Mouse (Mus musculus) cerebellum, postnatal 14 days (tissue): ENCODE measurements around the gene Wdfy3.
"Not testable (repeated sequence)": the region's sequence is repeated elsewhere in the genome, so short reads cannot be mapped to it uniquely, and the experiment has no call there.

Source experiments
- DNase-seq, 2 experiments: peaks; one replicate each; pipeline ENCODE4 v3.0.0; 2021; ENCODE audit warnings: mixed read lengths in 2 of 2

The Wdfy3 gene

DNA sequence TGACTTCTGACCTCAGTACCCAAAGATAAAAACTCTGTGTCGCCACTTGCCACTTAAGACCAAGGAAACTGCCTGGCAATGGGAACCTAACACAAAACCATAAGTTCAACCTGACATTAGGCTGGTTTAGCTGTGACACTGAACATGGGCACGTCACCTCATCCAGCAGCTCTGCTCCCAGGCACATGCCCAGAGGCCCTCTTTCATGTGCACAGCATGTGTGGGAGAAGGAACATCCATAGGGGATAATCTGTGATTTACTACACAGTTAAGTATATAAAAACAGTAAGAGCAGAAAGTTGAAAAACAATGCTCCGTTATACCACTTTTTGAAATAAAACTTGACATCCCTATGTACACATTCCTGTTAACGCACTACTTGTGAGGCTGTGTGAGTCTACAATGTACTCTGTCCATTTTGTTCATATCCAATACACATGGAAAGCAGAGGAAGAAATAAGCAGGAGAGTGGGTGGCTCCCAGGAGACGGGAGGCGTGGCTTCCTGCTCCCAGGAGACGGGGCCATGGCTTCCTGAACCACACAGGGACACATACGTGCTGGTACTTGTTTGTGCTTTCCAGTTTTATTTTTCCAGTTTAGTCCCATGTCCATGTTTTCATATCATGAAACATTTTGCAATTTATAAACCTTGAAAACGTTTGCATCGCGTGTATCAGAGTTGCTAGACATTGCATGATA is 73.5 kb downstream of the Wdfy3 start:
- no peak for DNase-seq

DNA sequence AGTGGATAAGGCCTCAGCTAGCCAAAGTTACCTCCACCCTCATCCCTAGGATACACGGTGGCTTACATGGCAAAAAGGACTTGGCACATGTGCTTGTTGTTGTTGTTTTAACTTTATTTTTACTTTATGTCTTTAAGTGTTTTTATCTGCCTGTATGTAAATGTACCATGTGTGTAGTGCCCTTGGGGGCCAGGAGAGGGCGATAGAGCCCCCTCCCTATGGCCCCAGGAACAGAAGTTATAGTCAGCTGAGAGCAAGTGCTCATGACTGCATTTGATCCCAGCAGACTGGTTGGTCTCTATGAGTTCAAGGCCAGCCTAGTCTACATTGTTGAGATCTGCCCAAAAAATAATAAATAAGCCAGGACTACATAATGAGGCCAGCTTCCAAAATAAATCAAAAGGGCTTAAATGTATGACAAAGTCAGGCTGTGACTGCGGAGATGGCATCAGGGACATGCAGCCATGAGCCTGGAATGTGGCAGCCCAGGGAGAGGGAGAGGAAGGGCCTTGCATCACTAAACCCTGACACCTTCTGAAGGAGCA is 74.2 kb downstream of the Wdfy3 start:
- no peak for DNase-seq

DNA sequence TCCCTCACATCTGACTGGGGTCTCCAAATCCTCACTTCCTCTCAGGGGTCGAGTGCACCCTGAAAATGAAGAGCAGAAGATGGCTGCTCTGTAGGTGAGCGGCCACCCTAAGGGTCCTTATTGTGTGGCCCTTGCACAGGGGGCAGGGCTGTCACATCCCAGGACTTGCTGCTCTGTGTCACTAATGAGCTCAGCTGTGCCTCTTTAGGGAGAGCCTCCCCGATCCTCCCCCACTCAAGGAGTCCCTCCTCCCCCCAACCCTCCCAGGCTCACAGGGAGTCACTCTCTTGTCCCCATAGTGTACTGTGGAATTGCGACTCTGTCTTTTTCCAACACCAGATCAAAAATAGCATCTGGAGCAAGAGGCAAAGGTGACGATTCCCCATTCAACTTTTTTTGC is 75.7 kb downstream of the Wdfy3 start:
- no peak for DNase-seq

GRCm38 (mm10) chr5:101992969-101993670 is 76.6 kb downstream of the Wdfy3 start:
- no peak for DNase-seq

DNA sequence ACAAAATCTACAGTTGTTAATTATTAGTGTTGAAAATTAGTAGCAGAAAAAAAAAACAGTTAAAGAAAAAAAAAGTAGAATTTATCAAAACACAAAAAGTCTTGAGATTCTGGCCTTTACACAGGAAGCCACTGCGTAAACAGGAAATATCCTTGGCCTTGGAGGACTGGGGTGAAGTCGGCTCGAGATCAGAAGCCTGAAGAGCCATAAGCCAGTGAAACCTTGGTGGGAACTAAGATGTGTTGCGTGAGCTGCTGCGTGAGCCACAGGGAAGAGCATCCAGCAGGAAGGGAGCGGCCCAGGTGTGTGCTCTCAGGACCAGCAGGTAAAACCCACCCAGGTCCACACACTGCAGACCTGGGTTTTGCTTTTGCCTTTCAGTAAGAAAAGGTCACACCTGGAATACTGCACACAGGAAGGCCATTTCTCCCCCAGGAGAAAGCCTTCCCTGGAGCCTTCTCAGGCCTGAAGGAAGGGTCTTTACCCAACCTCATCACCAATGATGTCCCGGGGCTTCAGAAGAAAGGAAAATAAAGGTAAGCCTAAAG is 79.3 kb downstream of the Wdfy3 start:
- no peak for DNase-seq

GRCm38 (mm10) chr5:101988476-101988875 is 81.2 kb downstream of the Wdfy3 start:
- DNase-seq = no peak

DNA sequence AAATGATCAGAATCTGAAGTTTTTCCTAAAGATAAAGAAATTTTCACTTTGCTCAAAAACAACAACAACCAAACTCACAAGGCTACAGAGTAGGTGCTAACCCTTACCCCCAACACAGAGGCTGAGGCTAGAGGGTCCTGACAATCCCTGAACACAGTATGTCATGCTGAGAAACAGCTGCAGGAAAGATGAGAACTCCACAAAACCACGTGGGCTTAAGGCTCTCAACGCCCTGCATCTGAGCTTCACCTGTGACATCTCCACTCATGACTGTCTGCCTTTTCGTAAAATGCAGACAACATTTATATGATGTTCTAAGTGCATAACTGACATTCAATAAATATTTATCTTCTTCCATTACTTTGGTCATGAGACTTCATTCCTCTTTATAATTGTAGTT is 83.0 kb downstream of the Wdfy3 start:
- DNase-seq = no peak

DNA sequence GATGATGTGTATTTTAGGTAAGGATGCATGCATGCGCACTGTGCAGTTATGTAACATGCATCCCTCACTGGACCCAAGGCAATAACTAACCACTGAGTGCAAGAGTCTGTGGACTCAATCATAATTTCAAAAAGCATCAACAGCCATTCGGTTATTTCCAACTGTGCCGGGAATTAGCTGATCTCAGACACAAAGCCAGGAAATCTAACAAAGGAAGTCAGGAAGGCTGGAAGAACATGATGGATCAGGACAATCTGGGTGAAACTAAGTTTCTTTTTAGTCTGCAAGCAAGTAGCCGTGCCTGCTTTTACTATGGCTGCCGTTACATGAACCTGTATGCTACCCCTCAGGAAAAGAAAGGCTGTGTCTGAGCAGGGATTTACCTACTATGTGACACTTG is 87.5 kb downstream of the Wdfy3 start:
- no peak for DNase-seq

DNA sequence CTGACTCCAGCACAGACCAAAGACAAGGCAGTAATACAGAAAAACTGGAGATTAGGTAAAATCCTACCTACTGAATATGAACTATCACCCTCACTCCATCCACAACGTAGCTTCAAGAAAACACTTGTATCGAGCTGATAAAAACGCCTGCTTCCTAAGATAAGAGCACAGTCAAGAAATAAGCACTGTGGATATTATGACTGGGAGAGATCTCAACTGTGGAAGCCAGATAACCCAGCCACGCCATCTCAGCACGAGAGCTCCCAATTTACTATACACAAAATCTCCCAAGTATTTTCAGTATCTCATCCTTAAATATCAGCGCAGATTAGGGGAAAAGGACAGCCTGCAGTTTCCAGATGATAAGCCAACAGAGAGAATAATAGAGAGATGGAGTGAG is 90.1 kb downstream of the Wdfy3 start:
- DNase-seq = no peak

DNA sequence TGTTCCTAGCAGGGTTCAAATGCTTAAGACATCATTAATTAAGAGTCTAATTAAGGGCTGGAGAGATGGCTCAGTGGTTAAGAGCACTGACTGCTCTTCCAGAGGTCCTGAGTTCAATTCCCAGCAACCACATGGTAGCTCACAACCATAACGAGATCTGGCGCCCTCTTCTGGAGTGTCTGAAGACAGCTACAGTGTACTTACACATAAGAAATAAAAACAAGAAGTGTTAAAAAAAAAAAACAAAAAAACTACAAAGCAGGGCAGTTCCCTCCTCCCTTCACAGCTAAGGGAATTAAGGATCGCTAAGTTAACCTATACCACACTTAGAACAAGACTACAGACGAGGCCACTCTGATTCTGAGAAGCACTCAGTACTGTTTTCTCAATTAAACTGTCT is 97.1 kb downstream of the Wdfy3 start:
- DNase-seq = not testable (repeated sequence)

- no peak for DNase-seq
Measured at GRCm38 (mm10) chr5:101968153-101968851, 101.4 kb downstream of the Wdfy3 start.

DNA sequence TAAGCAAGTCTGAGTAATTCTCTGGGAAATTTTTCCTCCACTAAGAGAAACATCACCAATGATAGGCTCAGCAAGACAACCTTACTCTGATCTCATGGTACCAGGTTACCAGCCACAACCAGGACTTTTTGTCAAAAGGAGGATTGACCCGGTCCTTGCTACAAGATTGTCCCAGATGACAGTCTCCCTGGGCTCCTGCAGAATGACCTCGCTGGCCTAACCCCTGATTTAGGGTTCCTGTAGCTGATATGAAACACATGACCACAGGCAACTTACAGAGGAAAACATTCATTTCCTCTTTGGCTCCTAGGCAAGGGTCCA is 101.9 kb downstream of the Wdfy3 start:
- no peak for DNase-seq

DNA sequence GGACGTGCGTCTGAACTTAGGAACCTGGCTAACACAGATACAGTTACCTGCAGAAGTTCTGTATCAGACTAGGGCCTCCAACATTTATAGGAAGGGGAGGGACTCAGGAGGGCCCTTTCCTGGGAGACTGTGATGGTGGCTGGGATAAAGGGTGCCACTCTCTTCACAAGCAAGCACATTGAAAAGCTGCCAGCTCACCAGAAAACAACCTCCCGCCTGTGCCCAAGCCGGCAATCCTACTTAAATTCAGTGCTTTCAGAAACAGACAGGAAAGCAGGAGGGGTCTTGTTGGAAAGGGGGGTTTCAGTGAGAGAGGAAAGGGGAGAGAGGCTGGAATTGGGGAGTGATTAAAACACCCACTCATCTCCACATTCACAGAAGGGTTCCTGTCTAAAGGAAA is 106.9 kb downstream of the Wdfy3 start:
- peak; percentile 22 to 38 for DNase-seq

DNA sequence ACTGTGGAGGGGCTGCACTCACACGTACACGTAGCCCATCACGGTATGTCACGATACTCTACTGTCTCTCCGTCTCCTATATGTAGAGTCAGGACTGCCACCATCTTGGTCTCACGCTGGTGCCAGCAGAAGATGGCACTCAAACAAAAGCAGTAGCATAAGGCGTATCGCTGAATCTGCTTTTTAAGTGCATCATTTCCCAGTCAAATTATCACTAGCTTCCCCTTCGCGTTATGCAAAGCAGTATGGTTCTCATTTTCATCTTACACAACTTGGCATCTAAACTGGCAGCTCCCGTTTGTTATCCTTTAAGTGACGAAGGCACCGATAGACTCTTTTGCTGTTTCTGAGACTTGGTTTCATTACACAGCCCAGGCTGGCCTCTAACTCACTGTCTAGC is 110.4 kb downstream of the Wdfy3 start:
- DNase-seq = no peak

DNA sequence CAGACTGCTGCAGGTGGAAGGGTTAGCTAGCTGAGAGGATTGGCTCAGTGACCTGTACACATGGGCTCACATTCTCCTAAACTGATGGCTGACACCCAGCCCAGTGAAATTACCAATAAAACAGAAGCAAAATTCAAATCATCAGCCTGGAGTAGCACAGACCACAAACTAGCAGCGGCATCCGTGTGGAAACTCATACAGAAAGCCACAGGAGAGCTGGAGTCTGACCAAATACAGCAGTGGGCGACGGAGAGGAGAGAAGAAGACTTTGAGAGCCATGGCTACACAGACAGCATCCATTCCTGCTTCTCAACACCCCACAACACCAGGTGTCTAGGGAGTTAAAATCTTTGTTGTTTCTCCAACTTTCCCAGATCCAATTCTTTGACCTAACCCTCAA is 110.8 kb downstream of the Wdfy3 start:
- peak; percentile 44 to 45 for DNase-seq

DNA sequence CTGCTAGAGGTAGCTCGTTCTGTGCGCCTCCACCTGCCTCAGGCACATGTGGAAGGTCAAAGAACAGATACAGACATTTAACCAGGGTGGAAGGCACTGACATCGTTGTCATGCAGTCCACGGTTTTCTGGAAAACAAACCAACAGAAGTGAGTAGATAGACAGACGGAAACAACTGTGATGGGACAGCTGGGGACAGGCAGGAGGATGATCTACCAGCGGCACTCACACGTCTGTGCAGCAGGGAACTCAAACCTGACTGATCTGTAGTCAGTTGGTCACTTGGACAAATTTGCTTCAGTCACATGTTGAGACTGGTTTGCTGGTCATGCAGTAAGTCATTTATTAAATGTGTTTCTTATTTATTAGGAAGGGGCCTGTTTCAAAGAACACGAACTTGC is 112.3 kb downstream of the Wdfy3 start:
- no peak for DNase-seq

GRCm38 (mm10) chr5:101954393-101955340 is 115.1 kb downstream of the Wdfy3 start:
- DNase-seq = no peak

GRCm38 (mm10) chr5:101951918-101952317 is 117.8 kb downstream of the Wdfy3 start:
- no peak for DNase-seq

- no peak for DNase-seq
Measured at GRCm38 (mm10) chr5:101949323-101949722, 120.4 kb downstream of the Wdfy3 start.

DNA sequence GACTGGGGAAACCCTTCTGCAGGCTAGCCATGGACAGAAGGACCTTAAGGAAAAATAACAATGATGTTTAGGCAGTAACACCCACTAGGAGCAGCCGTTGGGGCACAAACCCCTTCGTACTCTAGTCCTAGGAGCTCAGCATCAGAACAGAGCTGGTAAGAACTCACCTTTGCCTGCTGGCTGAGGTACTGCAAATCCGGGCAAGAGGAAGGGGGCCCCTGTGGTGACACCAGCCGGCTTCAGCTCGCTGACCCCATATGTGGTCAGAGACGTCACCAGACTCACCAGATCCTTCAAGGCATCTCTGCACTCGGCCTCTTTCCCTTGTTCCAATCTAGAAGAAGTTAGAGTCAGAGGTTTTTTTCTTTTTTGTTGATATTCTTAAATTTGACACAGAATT is 121.1 kb downstream of the Wdfy3 start:
- peak; percentile 73 to 77 for DNase-seq

- DNase-seq = no peak
Measured at GRCm38 (mm10) chr5:101945731-101946130, 124.0 kb downstream of the Wdfy3 start.

DNA sequence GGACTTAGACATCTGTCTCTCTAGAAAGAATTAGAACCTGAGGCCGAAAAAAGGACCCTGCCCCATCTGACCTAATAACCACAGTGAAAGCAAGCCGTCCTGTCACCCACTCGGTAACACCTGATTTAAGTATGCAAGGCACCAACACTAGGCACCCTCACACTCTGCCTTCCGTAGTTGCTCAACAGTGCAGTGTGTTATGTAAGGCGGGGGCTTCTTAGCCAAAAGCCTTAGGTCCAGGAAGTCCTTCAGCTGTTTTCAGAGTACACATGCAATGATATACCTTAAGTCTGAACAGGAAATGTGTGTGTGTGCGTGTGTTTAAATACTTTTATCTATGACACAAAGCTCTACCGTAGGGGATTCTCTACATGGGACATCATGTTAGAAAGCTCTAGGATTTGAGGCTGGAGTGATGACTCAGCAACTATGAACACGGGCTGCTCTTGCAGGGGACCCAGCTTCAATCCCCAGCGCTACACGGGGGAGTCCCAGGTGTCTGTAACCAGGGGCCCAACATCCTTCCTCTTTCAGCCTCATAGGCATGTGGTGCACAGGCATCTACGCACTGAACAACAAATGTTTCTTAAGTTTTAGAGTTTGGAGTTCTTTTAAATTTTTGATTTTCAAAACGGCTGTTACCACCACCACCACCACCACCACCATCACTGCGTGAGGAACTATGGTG is 131.7 kb downstream of the Wdfy3 start:
- no peak for DNase-seq
